Mouse (Mus musculus): ENCODE results near the gene Gm20517. TPM values are rescaled to one million over a fixed set of nuclear protein-coding genes. Genes with fewer than 3 reads are reported as not detected.
A peak's percentile ranks its signal among the peaks of the same experiment; 100 is the strongest.

The Gm20517 gene
- polyA plus RNA-seq, 1 experiment from 2014 or later = 2.9 TPM

DNA sequence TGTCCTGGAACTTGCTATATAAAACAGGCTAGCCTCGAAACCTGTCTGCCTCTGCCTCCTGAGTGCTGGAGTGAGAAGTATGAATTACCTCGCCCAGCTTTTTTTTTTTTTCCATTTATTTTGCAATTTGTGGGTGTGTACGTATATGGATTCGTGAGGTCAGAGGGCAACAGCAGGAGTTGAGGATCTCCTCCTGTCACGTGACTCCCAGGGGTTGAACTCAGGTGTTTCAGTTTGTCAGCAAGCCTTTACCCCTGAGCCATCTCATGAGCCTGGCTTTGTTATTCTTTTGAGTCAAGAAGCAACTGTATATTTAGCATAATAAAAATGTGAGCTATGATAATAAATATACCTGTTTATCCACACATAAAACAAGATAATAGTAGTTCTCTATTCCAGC is 44.3 kb downstream of the Gm20517 start:
- Histone ChIP-seq H3K4me1 (replicated peaks; ENCODE audit: control insufficient read depth, insufficient read depth, low read length) (no peaks in the 10 kb centered on the region), H3K27me3 (replicated peaks; ENCODE audit: control insufficient read depth, insufficient read depth, low read length) (no peaks in the 10 kb centered on the region), H3K9me3 (ENCODE audit: control insufficient read depth, low read length) (no peaks in the 10 kb centered on the region), H3K27ac (ENCODE audit: low read length) (no peak overlapping the region), H3K4me3 (replicated peaks; ENCODE audit: low read length) (no peak overlapping the region), H3K4me2 (ENCODE audit: low read length) (no peak overlapping the region), H3K9ac (replicated peaks; ENCODE audit: low read depth, low read length) (no peak overlapping the region), H3K36me3 (ENCODE audit: control insufficient read depth, insufficient read depth) (no peaks in the 10 kb centered on the region)
- no peak for ATAC-seq
- 84% methylated on average over 5 of the region's 5 CpGs for WGBS

DNA sequence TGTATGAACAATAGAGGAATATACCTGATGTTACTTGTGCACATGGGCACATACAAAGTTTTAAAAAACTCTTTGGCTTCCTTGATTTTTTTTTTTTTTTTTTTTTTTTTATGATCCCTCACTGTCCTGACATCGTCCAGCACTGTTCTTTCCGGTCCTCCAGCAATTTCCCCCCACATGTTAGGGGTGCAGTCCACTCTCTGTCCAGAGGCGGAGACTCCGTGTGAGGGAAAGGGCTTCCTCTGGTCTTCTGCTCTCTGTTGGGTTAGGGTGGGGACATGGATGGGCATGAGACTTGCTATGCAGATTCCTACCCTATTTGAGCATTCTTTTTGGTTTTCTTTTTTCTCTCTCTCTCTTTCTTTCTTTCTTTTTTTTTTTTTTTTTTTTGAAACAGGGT is 46.5 kb downstream of the Gm20517 start:
- Histone ChIP-seq H3K27me3 (replicated peaks; ENCODE audit: control insufficient read depth, insufficient read depth, low read length) (no peaks in the 10 kb centered on the region), H3K27ac (ENCODE audit: low read length) (no peak overlapping the region), H3K9ac (replicated peaks; ENCODE audit: low read depth, low read length) (no peak overlapping the region), H3K36me3 (ENCODE audit: control insufficient read depth, insufficient read depth) (no peaks in the 10 kb centered on the region), H3K9me3 (ENCODE audit: control insufficient read depth, low read length) (no peaks in the 10 kb centered on the region), H3K4me2 (ENCODE audit: low read length) (no peak overlapping the region), H3K4me3 (replicated peaks; ENCODE audit: low read length) (no peak overlapping the region), H3K4me1 (replicated peaks; ENCODE audit: control insufficient read depth, insufficient read depth, low read length) (no peaks in the 10 kb centered on the region)
- ATAC-seq = no peak
- 85% methylated on average over 4 of the region's 4 CpGs for WGBS

DNA sequence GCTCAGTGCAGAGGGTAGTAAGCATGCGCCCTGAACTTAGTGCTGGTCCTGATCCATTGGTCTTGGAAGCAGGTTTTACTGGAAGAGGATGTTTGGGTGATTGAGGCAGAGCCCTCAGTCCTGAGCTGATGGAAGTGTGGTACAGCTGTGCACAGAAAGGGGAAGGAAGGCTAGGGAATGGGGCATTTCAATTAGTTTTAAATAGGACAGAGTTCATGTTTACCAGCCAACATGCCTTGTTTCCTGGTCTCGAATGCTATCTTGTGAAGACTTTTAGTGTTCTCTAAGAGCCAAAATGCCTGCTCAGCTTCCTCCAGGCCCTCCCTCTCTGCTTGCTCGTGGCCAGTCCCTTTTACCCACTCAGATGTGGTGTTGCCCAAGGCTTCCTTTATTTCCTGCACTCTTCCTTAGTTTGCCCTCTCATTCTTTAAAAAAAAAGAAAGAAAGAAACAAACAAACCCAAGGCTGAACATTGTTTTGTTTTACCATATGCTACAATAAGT is 47.4 kb downstream of the Gm20517 start:
- H3K9ac ChIP-seq (replicated peaks; ENCODE audit: low read depth, low read length) = no peak overlapping the region
- H3K27ac ChIP-seq (ENCODE audit: low read length) = no peak overlapping the region
- ATAC-seq = no peak
- no peak overlapping the region for H3K4me2 ChIP-seq (ENCODE audit: low read length)
- 90% methylated on average over 3 of the region's 3 CpGs for WGBS
- H3K36me3 ChIP-seq (ENCODE audit: control insufficient read depth, insufficient read depth) = no peaks in the 10 kb centered on the region
- no peaks in the 10 kb centered on the region for H3K9me3 ChIP-seq (ENCODE audit: control insufficient read depth, low read length)
- H3K27me3 ChIP-seq (replicated peaks; ENCODE audit: control insufficient read depth, insufficient read depth, low read length) = no peaks in the 10 kb centered on the region
- no peak overlapping the region for H3K4me3 ChIP-seq (replicated peaks; ENCODE audit: low read length)
- H3K4me1 ChIP-seq (replicated peaks; ENCODE audit: control insufficient read depth, insufficient read depth, low read length) = no peaks in the 10 kb centered on the region

DNA sequence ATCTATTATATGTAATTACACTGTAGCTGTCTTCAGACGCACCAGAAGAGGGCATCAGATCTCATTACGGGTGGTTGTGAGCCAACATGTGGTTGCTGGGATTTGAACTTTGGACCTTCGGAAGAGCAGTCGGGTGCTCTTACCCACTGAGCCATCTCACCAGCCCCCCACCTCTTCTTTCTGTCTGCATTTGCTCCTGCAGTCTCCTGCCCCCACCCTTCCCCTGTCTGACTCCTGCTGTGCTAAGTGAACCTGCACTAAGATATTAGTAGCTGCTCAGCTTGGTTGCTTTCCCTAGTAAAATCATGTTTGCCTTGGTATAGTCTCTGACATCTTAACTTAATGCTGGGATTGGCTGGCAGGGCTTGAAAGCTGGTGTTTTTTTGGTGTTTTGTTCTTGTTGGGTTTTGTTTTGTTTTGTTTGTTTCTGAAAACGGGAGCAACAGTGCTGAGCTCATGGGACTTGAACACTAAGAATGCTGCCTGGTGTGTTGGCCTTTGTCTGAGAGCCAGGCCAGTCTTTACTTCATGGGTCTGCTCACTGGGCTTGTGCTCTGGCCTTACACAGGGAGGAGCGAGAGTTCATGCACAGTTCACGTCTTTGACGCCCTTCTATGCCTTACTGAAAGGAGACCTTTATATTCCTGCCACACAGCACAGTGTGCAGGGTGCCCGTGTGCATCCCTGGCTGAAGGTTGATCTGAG is 51.8 kb downstream of the Gm20517 start:
- Histone ChIP-seq H3K9ac (replicated peaks; ENCODE audit: low read depth, low read length) (no peak overlapping the region), H3K4me2 (ENCODE audit: low read length) (no peak overlapping the region), H3K27ac (ENCODE audit: low read length) (no peak overlapping the region), H3K4me1 (replicated peaks; ENCODE audit: control insufficient read depth, insufficient read depth, low read length) (no peaks in the 10 kb centered on the region), H3K4me3 (replicated peaks; ENCODE audit: low read length) (no peak overlapping the region), H3K36me3 (ENCODE audit: control insufficient read depth, insufficient read depth) (no peaks in the 10 kb centered on the region), H3K27me3 (replicated peaks; ENCODE audit: control insufficient read depth, insufficient read depth, low read length) (no peaks in the 10 kb centered on the region), H3K9me3 (ENCODE audit: control insufficient read depth, low read length) (no peaks in the 10 kb centered on the region)
- ATAC-seq = peak; percentile 54
- 20% methylated on average over 9 of the region's 9 CpGs for WGBS

DNA sequence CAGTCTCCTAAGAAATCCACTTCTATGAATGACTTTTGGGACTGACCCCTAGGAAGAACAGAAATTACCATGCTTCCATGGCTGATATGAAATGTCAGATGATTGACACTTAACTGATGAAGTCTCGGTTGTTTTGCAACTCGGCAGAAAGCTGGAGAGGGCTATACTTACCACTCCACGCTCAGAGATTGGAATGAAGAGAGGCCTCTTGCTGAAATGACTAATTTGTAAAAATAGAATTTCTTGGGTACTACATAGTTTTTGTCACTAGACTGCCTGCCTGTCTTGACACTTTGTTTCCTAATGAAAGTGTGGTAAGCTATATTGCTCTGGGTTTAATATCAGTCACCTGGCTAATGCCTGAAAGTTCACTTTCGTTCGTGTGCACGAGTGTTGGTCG is 53.1 kb downstream of the Gm20517 start:
- WGBS = 88% methylated on average over 7 of the region's 7 CpGs
- H3K27ac ChIP-seq (ENCODE audit: low read length) = no peak overlapping the region
- ATAC-seq = no peak

DNA sequence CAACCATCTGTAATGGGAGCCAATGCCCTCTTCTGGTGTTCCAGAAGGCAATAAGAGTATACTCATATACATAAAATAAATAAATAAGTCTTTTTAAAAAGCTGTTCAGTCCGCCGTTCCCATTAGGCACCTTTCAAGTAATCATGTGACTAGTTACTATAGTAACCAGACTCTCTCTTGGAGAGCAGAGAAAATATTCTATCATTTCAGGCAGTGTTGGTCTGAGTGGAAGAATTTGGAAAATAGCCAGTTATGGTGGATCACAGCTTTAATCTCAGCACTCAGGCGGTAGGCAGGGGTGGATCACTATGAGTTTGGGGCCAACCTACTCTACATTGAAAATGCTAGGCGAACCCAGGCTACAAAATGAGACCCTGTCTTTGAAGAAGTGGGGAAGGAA is 57.8 kb downstream of the Gm20517 start:
- peaks cover 14% of the 10 kb centered on the region for H3K4me1 ChIP-seq (replicated peaks; ENCODE audit: control insufficient read depth, insufficient read depth, low read length)
- no peak overlapping the region for H3K27ac ChIP-seq (ENCODE audit: low read length)
- peak; percentile 77 for ATAC-seq
- H3K4me2 ChIP-seq (ENCODE audit: low read length) = no peak overlapping the region
- H3K9ac ChIP-seq (replicated peaks; ENCODE audit: low read depth, low read length) = no peak overlapping the region
- WGBS = 33% methylated on average over 4 of the region's 4 CpGs
- no peaks in the 10 kb centered on the region for H3K9me3 ChIP-seq (ENCODE audit: control insufficient read depth, low read length)
- no peaks in the 10 kb centered on the region; the same call in 1 of the 2 replicates for H3K36me3 ChIP-seq (ENCODE audit: control insufficient read depth, insufficient read depth)
- H3K4me3 ChIP-seq (replicated peaks; ENCODE audit: low read length) = no peak overlapping the region
- H3K27me3 ChIP-seq (replicated peaks; ENCODE audit: control insufficient read depth, insufficient read depth, low read length) = peaks cover 7% of the 10 kb centered on the region; the same call in 1 of the 2 replicates

More for the DNA sequence above, 53.1 kb downstream of the Gm20517 start:
- H3K4me3 ChIP-seq (replicated peaks; ENCODE audit: low read length) = no peak overlapping the region
- H3K27me3 ChIP-seq (replicated peaks; ENCODE audit: control insufficient read depth, insufficient read depth, low read length) = no peaks in the 10 kb centered on the region
- peaks cover 6% of the 10 kb centered on the region for H3K4me1 ChIP-seq (replicated peaks; ENCODE audit: control insufficient read depth, insufficient read depth, low read length)
- H3K9ac ChIP-seq (replicated peaks; ENCODE audit: low read depth, low read length) = no peak overlapping the region
- H3K9me3 ChIP-seq (ENCODE audit: control insufficient read depth, low read length) = no peaks in the 10 kb centered on the region
- H3K4me2 ChIP-seq (ENCODE audit: low read length) = no peak overlapping the region
- no peaks in the 10 kb centered on the region for H3K36me3 ChIP-seq (ENCODE audit: control insufficient read depth, insufficient read depth)

DNA sequence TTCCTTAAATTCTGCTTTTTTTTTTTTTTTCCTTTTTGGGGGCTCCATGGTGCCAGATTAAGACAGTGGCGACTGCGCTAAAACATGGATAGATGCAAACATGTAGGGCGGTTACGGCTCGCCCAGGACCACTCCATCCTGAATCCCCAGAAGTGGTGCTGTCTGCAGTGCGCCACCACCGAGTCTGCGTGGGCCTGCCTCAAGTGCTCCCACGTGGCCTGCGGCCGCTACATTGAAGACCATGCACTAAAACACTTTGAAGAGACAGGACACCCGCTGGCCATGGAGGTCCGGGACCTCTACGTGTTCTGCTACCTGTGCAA is 60.6 kb downstream of the Gm20517 start:
- peaks cover 14% of the 10 kb centered on the region for H3K4me1 ChIP-seq (replicated peaks; ENCODE audit: control insufficient read depth, insufficient read depth, low read length)
- no peak overlapping the region for H3K27ac ChIP-seq (ENCODE audit: low read length)
- WGBS = 19% methylated on average over 14 of the region's 14 CpGs
- H3K9me3 ChIP-seq (ENCODE audit: control insufficient read depth, low read length) = no peaks in the 10 kb centered on the region
- H3K4me3 ChIP-seq (replicated peaks; ENCODE audit: low read length) = peak overlapping the region; percentile 25
- H3K27me3 ChIP-seq (replicated peaks; ENCODE audit: control insufficient read depth, insufficient read depth, low read length) = peaks cover 7% of the 10 kb centered on the region; the same call in 1 of the 2 replicates
- H3K9ac ChIP-seq (replicated peaks; ENCODE audit: low read depth, low read length) = peak overlapping the region; percentile 38; the same call in 1 of the 2 replicates
- H3K4me2 ChIP-seq (ENCODE audit: low read length) = peak overlapping the region; percentile 45
- no peaks in the 10 kb centered on the region; the same call in 1 of the 2 replicates for H3K36me3 ChIP-seq (ENCODE audit: control insufficient read depth, insufficient read depth)
- no peak for ATAC-seq

DNA sequence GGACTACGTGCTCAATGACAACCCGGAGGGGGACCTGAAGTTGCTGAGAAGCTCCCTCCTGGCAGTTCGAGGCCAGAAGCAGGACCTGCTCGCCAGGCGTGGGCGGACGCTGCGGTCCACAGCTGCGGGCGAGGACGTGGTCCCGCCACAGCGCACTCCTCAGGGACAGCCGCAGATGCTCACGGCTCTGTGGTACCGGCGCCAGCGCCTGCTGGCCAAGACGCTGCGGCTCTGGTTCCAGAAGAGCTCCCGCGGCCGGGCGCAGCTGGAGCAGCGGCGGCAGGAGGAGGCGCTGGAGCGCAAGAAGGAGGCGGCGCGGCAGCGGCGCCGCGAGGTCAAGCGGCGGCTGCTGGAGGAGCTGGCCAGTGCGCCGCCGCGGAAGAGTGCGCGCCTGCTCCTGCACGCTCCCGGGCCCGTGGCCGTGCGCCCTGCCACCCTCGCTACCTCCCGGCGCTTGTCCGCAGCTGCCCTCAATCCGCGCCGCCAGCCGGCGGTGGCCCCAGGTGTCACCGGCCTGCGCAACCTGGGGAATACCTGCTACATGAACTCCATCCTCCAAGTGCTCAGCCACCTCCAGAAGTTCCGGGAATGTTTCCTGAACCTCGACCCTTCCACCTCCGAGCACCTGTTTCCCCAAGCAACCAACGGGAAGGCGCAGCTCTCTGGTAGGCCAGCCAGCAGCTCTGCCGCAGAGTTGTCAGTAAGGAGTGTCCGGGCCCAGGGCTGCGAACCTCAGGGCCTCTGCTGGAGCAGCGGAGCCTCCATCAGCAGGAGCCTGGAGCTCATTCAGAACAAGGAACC is 61.1 kb downstream of the Gm20517 start:
- peaks cover 7% of the 10 kb centered on the region; the same call in 1 of the 2 replicates for H3K27me3 ChIP-seq (replicated peaks; ENCODE audit: control insufficient read depth, insufficient read depth, low read length)
- H3K4me1 ChIP-seq (replicated peaks; ENCODE audit: control insufficient read depth, insufficient read depth, low read length) = peaks cover 14% of the 10 kb centered on the region
- H3K36me3 ChIP-seq (ENCODE audit: control insufficient read depth, insufficient read depth) = no peaks in the 10 kb centered on the region; the same call in 1 of the 2 replicates
- WGBS = 7% methylated on average over 65 of the region's 68 CpGs
- peak; percentile 21; the same call in 1 of the 2 replicates for ATAC-seq
- no peak overlapping the region for H3K27ac ChIP-seq (ENCODE audit: low read length)
- H3K4me2 ChIP-seq (ENCODE audit: low read length) = peak overlapping the region; percentile 45
- H3K4me3 ChIP-seq (replicated peaks; ENCODE audit: low read length) = peak overlapping the region; percentile 25
- H3K9ac ChIP-seq (replicated peaks; ENCODE audit: low read depth, low read length) = peak overlapping the region; percentile 38
- no peaks in the 10 kb centered on the region for H3K9me3 ChIP-seq (ENCODE audit: control insufficient read depth, low read length)

DNA sequence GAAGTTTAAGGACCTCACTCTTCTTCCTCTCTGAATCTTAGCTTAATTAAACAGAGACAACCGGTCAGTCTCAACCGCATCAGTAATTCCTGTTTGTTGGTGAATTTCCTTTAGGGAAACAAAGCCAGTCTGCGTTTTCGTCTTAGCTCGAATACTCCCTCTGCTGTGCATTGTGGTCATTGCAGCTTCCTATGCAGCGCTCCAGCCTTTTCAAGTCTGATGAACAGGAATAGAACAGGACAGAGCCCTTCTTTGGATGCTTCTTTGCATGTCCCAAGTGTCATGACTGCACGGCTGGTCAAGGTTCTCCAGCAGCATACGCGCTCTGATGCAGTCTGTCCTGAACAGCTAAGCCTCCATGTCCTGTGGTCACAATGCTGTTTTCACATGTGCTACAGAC is 65.2 kb downstream of the Gm20517 start:
- Histone ChIP-seq H3K27ac (ENCODE audit: low read length) (peak overlapping the region; percentile 29; the same call in 1 of the 2 replicates), H3K4me3 (replicated peaks; ENCODE audit: low read length) (no peak overlapping the region), H3K4me2 (ENCODE audit: low read length) (no peak overlapping the region), H3K36me3 (ENCODE audit: control insufficient read depth, insufficient read depth) (peaks cover 5% of the 10 kb centered on the region), H3K4me1 (replicated peaks; ENCODE audit: control insufficient read depth, insufficient read depth, low read length) (peaks cover 6% of the 10 kb centered on the region; the same call in 1 of the 2 replicates), H3K27me3 (replicated peaks; ENCODE audit: control insufficient read depth, insufficient read depth, low read length) (peaks cover 7% of the 10 kb centered on the region; the same call in 1 of the 2 replicates), H3K9me3 (ENCODE audit: control insufficient read depth, low read length) (no peaks in the 10 kb centered on the region), H3K9ac (replicated peaks; ENCODE audit: low read depth, low read length) (no peak overlapping the region)
- peak; percentile 44; the same call in 1 of the 2 replicates for ATAC-seq
- 14% methylated on average over 9 of the region's 9 CpGs for WGBS
